Mouse (Mus musculus) liver, embryonic 14.5 days (tissue): ENCODE measurements around the gene Fat3.

ENCODE experiments used
- CTCF ChIP-seq: IDR thresholded peaks from 2 replicates; pipeline ENCODE4 v1.5.1; 2016; ENCODE audit warnings: antibody characterized with exemption, low read depth, control low read depth
- EP300 ChIP-seq: IDR thresholded peaks from 2 replicates; pipeline ENCODE4 v1.6.1; 2016; ENCODE audit warnings: antibody characterized with exemption, low read depth

GRCm38 (mm10) chr9:16389141-16389540 is 111.9 kb downstream of the Fat3 start:
- TF ChIP-seq EP300: no peak
- TF ChIP-seq CTCF: no peak
